Mouse (Mus musculus) c-Kit-positive CD71-positive TER-119-positive erythroid progenitor cells, embryonic 14.5 days (primary cell): ENCODE measurements around the gene Marveld2.

ENCODE experiments used
- DNase-seq: peaks from one replicate; pipeline ENCODE4 v3.0.0-alpha.2; 2013; ENCODE audit warnings: low spot score

The Marveld2 gene

GRCm38 (mm10) chr13:100600317-100600716 lies 16.5 kb downstream of the Marveld2 start:
- DNase-seq, result no peak

- no peak for DNase-seq
These were observed 19.5 kb downstream of the Marveld2 start for GRCm38 (mm10) chr13:100597284-100597683.

- DNase-seq, result no peak
These were observed 21.3 kb downstream of the Marveld2 start for GRCm38 (mm10) chr13:100595552-100595885.

GRCm38 (mm10) chr13:100594838-100595551 lies 21.8 kb downstream of the Marveld2 start:
- DNase-seq, result no peak

- DNase-seq, result no peak
These were observed 22.6 kb downstream of the Marveld2 start for GRCm38 (mm10) chr13:100594041-100594792.

GRCm38 (mm10) chr13:100588646-100589045 lies 28.1 kb downstream of the Marveld2 start:
- DNase-seq, result no peak

GRCm38 (mm10) chr13:100582144-100582543 lies 34.6 kb downstream of the Marveld2 start:
- DNase-seq, result no peak

- no peak for DNase-seq
These were observed 35.1 kb downstream of the Marveld2 start for GRCm38 (mm10) chr13:100581701-100582100.

GRCm38 (mm10) chr13:100579951-100580350 lies 36.8 kb downstream of the Marveld2 start:
- DNase-seq, result no peak

GRCm38 (mm10) chr13:100579220-100579619 lies 37.6 kb downstream of the Marveld2 start:
- no peak for DNase-seq

GRCm38 (mm10) chr13:100575950-100576349 lies 40.8 kb downstream of the Marveld2 start:
- DNase-seq, result no peak

- no peak for DNase-seq
These were observed 46.1 kb downstream of the Marveld2 start for GRCm38 (mm10) chr13:100570713-100571112.

- no peak for DNase-seq
These were observed 48.4 kb downstream of the Marveld2 start for GRCm38 (mm10) chr13:100568359-100568758.

GRCm38 (mm10) chr13:100559449-100559848 lies 57.3 kb downstream of the Marveld2 start:
- DNase-seq, result no peak

GRCm38 (mm10) chr13:100557011-100557410 lies 59.8 kb downstream of the Marveld2 start:
- no peak for DNase-seq

GRCm38 (mm10) chr13:100553042-100553437 lies 63.7 kb downstream of the Marveld2 start:
- no peak for DNase-seq

- no peak for DNase-seq
These were observed 64.3 kb downstream of the Marveld2 start, which contains the start of gene Ocln for GRCm38 (mm10) chr13:100552369-100553041. Gene Ocln (minus strand): TSS chr13:100552718.

GRCm38 (mm10) chr13:100552009-100552368 lies 64.8 kb downstream of the Marveld2 start:
- DNase-seq, result no peak

GRCm38 (mm10) chr13:100551371-100552008 lies 65.3 kb downstream of the Marveld2 start:
- no peak for DNase-seq

GRCm38 (mm10) chr13:100547269-100547668 lies 69.5 kb downstream of the Marveld2 start:
- no peak for DNase-seq
